Mouse (Mus musculus) frontal cortex, postnatal 25 days (tissue): ENCODE measurements around the gene Rsph1.
A peak's percentile ranks its signal among the peaks of the same experiment; 100 is the strongest.

ENCODE experiments used
- DNase-seq, 2 experiments: peaks; one replicate each; pipeline ENCODE4 v3.0.0; 2022; ENCODE audit warnings: low spot score in 2 of 2

The Rsph1 gene

GRCm38 (mm10) chr17:31258310-31258865 lies 18.8 kb downstream of the Rsph1 start:
- no peak for DNase-seq

GRCm38 (mm10) chr17:31257898-31258297 lies 19.3 kb downstream of the Rsph1 start:
- no peak for DNase-seq

GRCm38 (mm10) chr17:31257149-31257548 lies 20.0 kb downstream of the Rsph1 start:
- no peak for DNase-seq

- peak; percentile 62 to 67 for DNase-seq
Observed at GRCm38 (mm10) chr17:31254463-31254931, 22.7 kb downstream of the Rsph1 start.

GRCm38 (mm10) chr17:31253951-31254350 lies 23.2 kb downstream of the Rsph1 start:
- DNase-seq: no peak

GRCm38 (mm10) chr17:31247144-31247543 lies 30.0 kb downstream of the Rsph1 start:
- no peak for DNase-seq

GRCm38 (mm10) chr17:31245321-31245720 lies 31.9 kb downstream of the Rsph1 start:
- no peak for DNase-seq

GRCm38 (mm10) chr17:31242764-31243163 lies 34.4 kb downstream of the Rsph1 start:
- no peak for DNase-seq

GRCm38 (mm10) chr17:31241156-31241555 lies 36.0 kb downstream of the Rsph1 start:
- no peak for DNase-seq

- no peak for DNase-seq
Observed at GRCm38 (mm10) chr17:31238234-31239020, 38.8 kb downstream of the Rsph1 start.

GRCm38 (mm10) chr17:31235915-31236314 lies 41.3 kb downstream of the Rsph1 start:
- DNase-seq: no peak

GRCm38 (mm10) chr17:31232251-31233010 lies 44.8 kb downstream of the Rsph1 start:
- no peak for DNase-seq

- no peak for DNase-seq
Observed at GRCm38 (mm10) chr17:31231780-31232179, 45.4 kb downstream of the Rsph1 start.

- DNase-seq: no peak
Observed at GRCm38 (mm10) chr17:31226931-31227330, 50.3 kb downstream of the Rsph1 start.

- no peak for DNase-seq
Observed at GRCm38 (mm10) chr17:31226368-31226767, 50.8 kb downstream of the Rsph1 start.

- DNase-seq: no peak
Observed at GRCm38 (mm10) chr17:31224591-31224990, 52.6 kb downstream of the Rsph1 start.

GRCm38 (mm10) chr17:31223835-31224234 lies 53.3 kb downstream of the Rsph1 start:
- no peak for DNase-seq

GRCm38 (mm10) chr17:31222810-31223310 lies 54.3 kb downstream of the Rsph1 start:
- no peak for DNase-seq

- DNase-seq: no peak
Observed at GRCm38 (mm10) chr17:31216068-31216955, 60.9 kb downstream of the Rsph1 start.

- no peak for DNase-seq
Observed at GRCm38 (mm10) chr17:31211881-31212280, 65.3 kb downstream of the Rsph1 start.

GRCm38 (mm10) chr17:31210299-31210698 lies 66.9 kb downstream of the Rsph1 start:
- DNase-seq: no peak
